Mouse (Mus musculus): ENCODE measurements around the gene Yrdc. TPM values are rescaled to one million over a fixed set of nuclear protein-coding genes. Genes with fewer than 3 reads are reported as not detected.

Gene Yrdc
- polyA plus RNA-seq (2014; fragmentation: Nextera tagmentation; extraction: Ambion mirVana) = 40.4 and 49.8 TPM in 2 replicates

- peaks cover 23% of the 10 kb centered on the region for H3K4me1 ChIP-seq (ENCODE audit: control insufficient read depth, insufficient read depth, low read length)
- H3K9ac ChIP-seq (ENCODE audit: low read depth, low read length) = peak within 1 kb of the TSS; percentile 97
- peaks cover 21% of the 10 kb centered on the region for H3K36me3 ChIP-seq (ENCODE audit: control insufficient read depth, insufficient read depth, low read length)
- peak within 1 kb of the TSS; percentile 97 for H3K4me3 ChIP-seq (ENCODE audit: low read length)
- peak within 1 kb of the TSS; percentile 92 for H3K4me2 ChIP-seq (replicated peaks; ENCODE audit: low read depth, low read length)
- under 1% methylated on average over 70 of the region's 90 CpGs for WGBS
- no peaks in the 10 kb centered on the region for H3K27me3 ChIP-seq (ENCODE audit: control insufficient read depth, insufficient read depth, low read length)
- peak; percentile 94 for ATAC-seq (ENCODE audit: low FRiP score, low TSS enrichment)
- H3K9me3 ChIP-seq (ENCODE audit: control insufficient read depth, low read length) = no peaks in the 10 kb centered on the region
- peak within 1 kb of the TSS; percentile 88 for H3K27ac ChIP-seq (ENCODE audit: low read depth, low read length)
Measured at GRCm38 (mm10) chr4:124850261-124850913, at the start of gene Yrdc. TSS of gene Yrdc (plus strand) at chr4:124850679.

- H3K9ac ChIP-seq (ENCODE audit: low read depth, low read length) = peak within 1 kb of the TSS; percentile 87
- no peaks in the 10 kb centered on the region for H3K27me3 ChIP-seq (ENCODE audit: control insufficient read depth, insufficient read depth, low read length)
- ATAC-seq (ENCODE audit: low FRiP score, low TSS enrichment) = peak; percentile 80
- H3K4me3 ChIP-seq (ENCODE audit: low read length) = peak within 1 kb of the TSS; percentile 66
- H3K4me2 ChIP-seq (replicated peaks; ENCODE audit: low read depth, low read length) = peak within 1 kb of the TSS; percentile 78
- peaks cover 9% of the 10 kb centered on the region; the same call in 1 of the 2 replicates for H3K4me1 ChIP-seq (ENCODE audit: control insufficient read depth, insufficient read depth, low read length)
- WGBS = 3% methylated on average over 21 of the region's 21 CpGs
- no peaks in the 10 kb centered on the region for H3K9me3 ChIP-seq (ENCODE audit: control insufficient read depth, low read length)
- H3K36me3 ChIP-seq (ENCODE audit: control insufficient read depth, insufficient read depth, low read length) = peaks cover 36% of the 10 kb centered on the region
- H3K27ac ChIP-seq (ENCODE audit: low read depth, low read length) = peak within 1 kb of the TSS; percentile 95
Measured at GRCm38 (mm10) chr4:124801552-124802308, 48.7 kb upstream of the Yrdc start, which contains the start of gene Mtf1. TSS of gene Mtf1 (plus strand) at chr4:124802104.

- peaks cover 9% of the 10 kb centered on the region; the same call in 1 of the 2 replicates for H3K4me1 ChIP-seq (ENCODE audit: control insufficient read depth, insufficient read depth, low read length)
- WGBS = 1% methylated on average over 51 of the region's 53 CpGs
- peak overlapping the region; percentile 66 for H3K4me3 ChIP-seq (ENCODE audit: low read length)
- H3K9ac ChIP-seq (ENCODE audit: low read depth, low read length) = peak overlapping the region; percentile 87
- H3K4me2 ChIP-seq (replicated peaks; ENCODE audit: low read depth, low read length) = peak overlapping the region; percentile 78
- peak overlapping the region; percentile 95 for H3K27ac ChIP-seq (ENCODE audit: low read depth, low read length)
- no peaks in the 10 kb centered on the region for H3K9me3 ChIP-seq (ENCODE audit: control insufficient read depth, low read length)
- no peaks in the 10 kb centered on the region for H3K27me3 ChIP-seq (ENCODE audit: control insufficient read depth, insufficient read depth, low read length)
- peak; percentile 100 for ATAC-seq (ENCODE audit: low FRiP score, low TSS enrichment)
- peaks cover 42% of the 10 kb centered on the region for H3K36me3 ChIP-seq (ENCODE audit: control insufficient read depth, insufficient read depth, low read length)
Measured at GRCm38 (mm10) chr4:124802309-124803260, 47.9 kb upstream of the Yrdc start.

- Histone ChIP-seq H3K27me3 (ENCODE audit: control insufficient read depth, insufficient read depth, low read length) (no peaks in the 10 kb centered on the region), H3K4me2 (replicated peaks; ENCODE audit: low read depth, low read length) (peak overlapping the region; percentile 78), H3K9me3 (ENCODE audit: control insufficient read depth, low read length) (no peaks in the 10 kb centered on the region), H3K36me3 (ENCODE audit: control insufficient read depth, insufficient read depth, low read length) (peaks cover 35% of the 10 kb centered on the region), H3K9ac (ENCODE audit: low read depth, low read length) (no peak overlapping the region; the same call in 1 of the 2 replicates), H3K4me1 (ENCODE audit: control insufficient read depth, insufficient read depth, low read length) (peaks cover 9% of the 10 kb centered on the region; the same call in 1 of the 2 replicates), H3K27ac (ENCODE audit: low read depth, low read length) (no peak overlapping the region), H3K4me3 (ENCODE audit: low read length) (peak overlapping the region; percentile 66)
- 70% methylated on average over 6 of the region's 6 CpGs for WGBS
- no peak for ATAC-seq (ENCODE audit: low FRiP score, low TSS enrichment)
Measured at GRCm38 (mm10) chr4:124803406-124803805, 47.1 kb upstream of the Yrdc start.

- Histone ChIP-seq H3K4me2 (replicated peaks; ENCODE audit: low read depth, low read length) (no peak overlapping the region), H3K9me3 (ENCODE audit: control insufficient read depth, low read length) (no peaks in the 10 kb centered on the region), H3K36me3 (ENCODE audit: control insufficient read depth, insufficient read depth, low read length) (peaks cover 39% of the 10 kb centered on the region), H3K27me3 (ENCODE audit: control insufficient read depth, insufficient read depth, low read length) (no peaks in the 10 kb centered on the region), H3K9ac (ENCODE audit: low read depth, low read length) (no peak overlapping the region), H3K27ac (ENCODE audit: low read depth, low read length) (no peak overlapping the region), H3K4me1 (ENCODE audit: control insufficient read depth, insufficient read depth, low read length) (peaks cover 3% of the 10 kb centered on the region; the same call in 1 of the 2 replicates), H3K4me3 (ENCODE audit: low read length) (no peak overlapping the region)
- ATAC-seq (ENCODE audit: low FRiP score, low TSS enrichment) = no peak
- WGBS = 85% methylated on average over 5 of the region's 5 CpGs
Measured at GRCm38 (mm10) chr4:124808511-124808910, 42.0 kb upstream of the Yrdc start.

GRCm38 (mm10) chr4:124809136-124809883 lies 41.2 kb upstream of the Yrdc start:
- WGBS = 82% methylated on average over 9 of the region's 9 CpGs
- no peak overlapping the region for H3K4me2 ChIP-seq (replicated peaks; ENCODE audit: low read depth, low read length)
- H3K4me1 ChIP-seq (ENCODE audit: control insufficient read depth, insufficient read depth, low read length) = no peaks in the 10 kb centered on the region
- H3K27me3 ChIP-seq (ENCODE audit: control insufficient read depth, insufficient read depth, low read length) = no peaks in the 10 kb centered on the region
- no peak for ATAC-seq (ENCODE audit: low FRiP score, low TSS enrichment)
- H3K9me3 ChIP-seq (ENCODE audit: control insufficient read depth, low read length) = no peaks in the 10 kb centered on the region
- H3K4me3 ChIP-seq (ENCODE audit: low read length) = no peak overlapping the region
- H3K27ac ChIP-seq (ENCODE audit: low read depth, low read length) = no peak overlapping the region
- H3K36me3 ChIP-seq (ENCODE audit: control insufficient read depth, insufficient read depth, low read length) = peaks cover 39% of the 10 kb centered on the region
- H3K9ac ChIP-seq (ENCODE audit: low read depth, low read length) = no peak overlapping the region

GRCm38 (mm10) chr4:124810056-124810455 lies 40.4 kb upstream of the Yrdc start:
- Histone ChIP-seq H3K9me3 (ENCODE audit: control insufficient read depth, low read length) (no peaks in the 10 kb centered on the region), H3K4me2 (replicated peaks; ENCODE audit: low read depth, low read length) (no peak overlapping the region), H3K27me3 (ENCODE audit: control insufficient read depth, insufficient read depth, low read length) (no peaks in the 10 kb centered on the region), H3K27ac (ENCODE audit: low read depth, low read length) (no peak overlapping the region), H3K4me1 (ENCODE audit: control insufficient read depth, insufficient read depth, low read length) (no peaks in the 10 kb centered on the region), H3K9ac (ENCODE audit: low read depth, low read length) (no peak overlapping the region), H3K4me3 (ENCODE audit: low read length) (no peak overlapping the region), H3K36me3 (ENCODE audit: control insufficient read depth, insufficient read depth, low read length) (peaks cover 33% of the 10 kb centered on the region)
- WGBS = 88% methylated on average over 7 of the region's 7 CpGs
- ATAC-seq (ENCODE audit: low FRiP score, low TSS enrichment) = no peak

- Histone ChIP-seq H3K4me2 (replicated peaks; ENCODE audit: low read depth, low read length) (no peak overlapping the region), H3K9ac (ENCODE audit: low read depth, low read length) (no peak overlapping the region), H3K4me1 (ENCODE audit: control insufficient read depth, insufficient read depth, low read length) (no peaks in the 10 kb centered on the region), H3K27me3 (ENCODE audit: control insufficient read depth, insufficient read depth, low read length) (no peaks in the 10 kb centered on the region), H3K27ac (ENCODE audit: low read depth, low read length) (no peak overlapping the region), H3K9me3 (ENCODE audit: control insufficient read depth, low read length) (no peaks in the 10 kb centered on the region), H3K36me3 (ENCODE audit: control insufficient read depth, insufficient read depth, low read length) (peaks cover 20% of the 10 kb centered on the region; the same call in 1 of the 2 replicates), H3K4me3 (ENCODE audit: low read length) (no peak overlapping the region)
- whole genome bisulfite sequencing = 76% methylated on average over 9 of the region's 9 CpGs
- ATAC-seq (ENCODE audit: low FRiP score, low TSS enrichment) = no peak
Measured at GRCm38 (mm10) chr4:124811347-124811975, 39.0 kb upstream of the Yrdc start.

Measured in kidney, embryonic 14.5 days (tissue).